Mouse (Mus musculus): Measurements from ENCODE around the gene Vmac.

DNA sequence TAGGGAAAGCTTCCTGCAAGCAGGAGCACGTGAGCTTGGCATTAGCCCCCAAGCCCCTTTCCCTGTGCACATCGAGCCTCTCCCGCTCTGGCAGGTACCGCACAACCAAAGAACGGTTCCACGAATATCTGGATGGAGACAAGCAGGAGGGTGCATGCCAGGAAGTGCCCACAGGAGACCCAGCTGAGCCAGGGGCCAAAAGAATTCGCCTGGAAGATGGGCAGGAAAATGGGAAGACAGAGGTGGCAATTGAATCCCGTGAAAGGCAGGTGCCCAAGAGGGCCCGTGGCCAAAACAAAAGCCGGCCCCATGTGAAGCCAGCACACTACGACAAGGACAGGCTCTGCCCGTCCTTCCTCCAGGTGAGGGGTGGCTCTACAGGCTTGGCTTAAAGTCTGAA, 47.6 kb upstream of the Vmac start:
- TF ChIP-seq MAX (IDR thresholded peaks at IDR 0.05) (no peak), FOSL1 (IDR thresholded peaks at IDR 0.05; ENCODE audit: insufficient read depth, low read length, poor library complexity, severe bottlenecking) (no peak), CTCF (IDR thresholded peaks at IDR 0.05; ENCODE audit: control insufficient read depth, insufficient read depth, insufficient read length) (no peak)
